Mouse (Mus musculus) thymus, adult 2 months (tissue): ENCODE measurements around the gene Nkx1-2.

ENCODE experiments used
- CTCF ChIP-seq: fragments of 200-500 bp; IDR thresholded peaks from 2 replicates; pipeline ENCODE4 v1.5.1; 2012; ENCODE audit warnings: mild to moderate bottlenecking, control low read depth, low read length, moderate library complexity, borderline replicate concordance; ENCODE audit not compliant: control insufficient read depth, poor library complexity, insufficient read depth; ENCODE audit errors: extremely low read depth
- POLR2A ChIP-seq: fragments of 200-500 bp; IDR thresholded peaks from 2 replicates; pipeline ENCODE4 v1.6.1; 2012; ENCODE audit warnings: mild to moderate bottlenecking, low read length, control low read depth, moderate library complexity; ENCODE audit not compliant: control insufficient read depth, poor library complexity, insufficient read depth; ENCODE audit errors: extremely low read depth

GRCm38 (mm10) chr7:132600026-132600425 is 589 bp upstream of the Nkx1-2 start:
- TF ChIP-seq POLR2A (no peak), CTCF (no peak)
